Mouse (Mus musculus) left cerebral cortex, postnatal 14 days (tissue): ENCODE data around the gene Mtmr14. TPM values are rescaled to one million over a fixed set of nuclear protein-coding genes. Genes with fewer than 3 reads are reported as not detected.
A peak's percentile ranks its signal among the peaks of the same experiment; 100 is the strongest.

ENCODE experiments used
- DNase-seq, 2 experiments: peaks; one replicate each; pipeline ENCODE4 v3.0.0; 2021 to 2022; ENCODE audit warnings: low spot score in 2 of 2, mixed read lengths in 1 of 2
- intact Hi-C: fragments of 180-260 bp; cut with DNase I; formaldehyde crosslinking; loops from one replicate; pipeline ENCODE4 v1.15.1; 2025
- total RNA-seq, 2 experiments: library from RNA; stranded (reverse); gene quantifications; 2 replicates each; pipeline ENCODE4 v1.2.3; 2021

The Mtmr14 gene
- total RNA-seq, 2 experiments from 2014 or later, result 21.3 to 21.6 TPM

DNA sequence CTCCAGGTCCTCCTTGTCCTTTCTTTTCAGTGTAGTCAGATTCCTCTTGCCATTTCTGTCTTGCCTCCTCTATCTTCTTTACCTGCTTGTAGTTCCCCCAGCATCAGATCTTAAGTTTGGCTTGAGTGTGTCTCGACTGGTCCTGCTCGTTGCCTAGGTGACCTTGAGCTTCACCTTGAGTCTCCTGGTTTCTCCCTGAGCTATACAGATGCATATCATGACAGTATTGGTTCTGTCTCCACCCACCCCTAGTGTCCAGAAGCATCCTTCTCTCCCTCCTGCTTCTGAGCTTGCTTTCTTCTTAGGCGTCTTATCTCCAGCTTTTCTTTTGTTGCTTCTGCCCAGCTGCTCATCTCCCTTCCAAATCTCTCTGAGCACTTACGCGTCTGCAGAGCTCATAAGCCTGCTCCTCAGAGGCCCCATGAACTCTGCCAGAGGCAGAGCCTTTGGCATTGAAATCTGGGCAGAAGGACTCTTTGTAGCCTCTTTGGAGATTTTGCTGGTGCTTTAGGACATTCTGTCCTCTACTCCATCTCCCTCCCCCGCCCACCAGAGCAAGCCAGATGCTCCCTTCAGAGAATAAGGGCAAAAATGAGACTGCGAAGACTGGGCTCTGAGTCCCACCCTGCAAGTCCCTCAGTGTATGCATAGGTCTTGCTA is 29.5 kb downstream of the Mtmr14 start:
- intact Hi-C loops, result no loop called here
- DNase-seq, result peak in 1 of 2 experiments; percentile 32

DNA sequence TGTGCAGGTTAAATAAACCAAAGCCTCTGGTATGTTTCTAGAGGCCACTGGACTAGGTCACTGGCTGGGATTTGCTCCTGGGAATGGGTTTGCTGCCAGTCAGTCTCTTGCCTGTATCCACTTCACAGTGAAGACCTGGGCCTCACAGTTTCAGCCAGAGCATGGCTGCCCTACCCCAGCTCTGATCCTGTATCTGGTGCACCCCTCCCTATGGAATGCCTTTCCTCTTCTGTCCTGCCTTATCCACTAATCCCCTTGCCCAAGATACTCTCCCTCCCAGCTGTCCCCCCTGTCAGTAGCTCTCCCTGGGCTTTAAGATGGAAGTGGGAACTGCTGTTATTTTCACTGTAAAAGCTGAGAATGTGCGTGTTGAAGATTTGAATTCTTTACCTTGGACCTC is 30.3 kb downstream of the Mtmr14 start:
- intact Hi-C loops, result no loop called here
- no peak for DNase-seq

DNA sequence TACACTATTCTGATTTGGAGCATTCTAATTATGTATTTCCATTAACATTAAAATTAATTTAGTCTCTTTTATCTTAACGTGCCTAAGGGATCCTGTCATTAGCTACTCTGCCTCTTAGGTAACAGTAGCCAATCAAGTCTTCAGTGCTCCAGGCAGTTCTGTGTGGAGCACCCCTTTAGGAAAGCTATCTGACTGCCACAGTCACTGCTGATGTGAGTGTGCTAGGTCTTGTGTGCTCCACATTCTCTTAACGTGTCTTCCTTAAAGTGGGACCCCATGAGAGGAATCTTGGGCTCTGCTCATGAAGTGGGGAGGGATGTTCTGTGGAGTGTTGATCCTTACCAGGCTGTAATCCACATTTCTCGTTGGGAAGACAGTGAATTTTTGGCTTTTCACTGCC is 34.7 kb downstream of the Mtmr14 start:
- no peak for DNase-seq
- intact Hi-C loops, result no loop called here

DNA sequence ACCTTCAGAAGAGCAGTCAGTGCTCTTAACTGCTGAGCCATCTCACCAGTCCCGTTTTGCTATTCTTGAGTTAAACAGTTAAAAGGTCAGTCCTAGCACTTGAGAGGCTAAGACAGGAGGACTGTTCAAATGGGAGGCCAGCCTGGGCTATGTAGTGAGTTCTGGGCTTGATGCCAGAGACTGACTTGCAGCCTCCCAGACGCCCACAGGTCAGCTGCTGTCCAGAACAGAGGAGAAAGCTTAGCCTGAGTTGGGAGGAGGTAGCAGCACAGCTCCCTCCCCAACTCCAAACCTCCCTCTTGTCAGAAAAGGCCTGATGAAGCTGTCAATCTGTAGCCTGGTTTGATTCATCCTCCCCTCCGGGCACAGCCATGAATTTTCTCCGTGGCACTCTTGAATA is 39.2 kb downstream of the Mtmr14 start:
- intact Hi-C loops, result no loop called here
- DNase-seq, result peak; percentile 23 to 49

DNA sequence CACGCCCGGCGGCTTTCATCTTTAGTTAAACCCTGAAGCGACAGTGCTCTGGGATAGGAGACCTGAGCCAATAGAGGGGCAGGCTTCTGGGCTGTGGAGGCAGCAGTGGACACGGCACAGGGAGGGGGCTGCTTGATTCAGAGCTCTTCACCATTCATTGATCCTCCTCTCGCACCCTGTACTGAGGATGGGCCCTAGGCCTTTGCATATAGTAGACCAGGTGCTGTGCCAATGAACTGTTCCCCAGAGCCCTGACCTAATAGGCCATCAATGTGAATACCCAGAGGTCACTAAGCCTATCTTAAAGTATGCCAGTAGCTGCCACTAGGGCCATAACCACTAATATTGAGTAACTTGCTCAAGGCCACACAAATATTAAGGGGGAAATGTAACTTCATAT is 44.0 kb downstream of the Mtmr14 start:
- no peak for DNase-seq
- intact Hi-C loops, result no loop called here

DNA sequence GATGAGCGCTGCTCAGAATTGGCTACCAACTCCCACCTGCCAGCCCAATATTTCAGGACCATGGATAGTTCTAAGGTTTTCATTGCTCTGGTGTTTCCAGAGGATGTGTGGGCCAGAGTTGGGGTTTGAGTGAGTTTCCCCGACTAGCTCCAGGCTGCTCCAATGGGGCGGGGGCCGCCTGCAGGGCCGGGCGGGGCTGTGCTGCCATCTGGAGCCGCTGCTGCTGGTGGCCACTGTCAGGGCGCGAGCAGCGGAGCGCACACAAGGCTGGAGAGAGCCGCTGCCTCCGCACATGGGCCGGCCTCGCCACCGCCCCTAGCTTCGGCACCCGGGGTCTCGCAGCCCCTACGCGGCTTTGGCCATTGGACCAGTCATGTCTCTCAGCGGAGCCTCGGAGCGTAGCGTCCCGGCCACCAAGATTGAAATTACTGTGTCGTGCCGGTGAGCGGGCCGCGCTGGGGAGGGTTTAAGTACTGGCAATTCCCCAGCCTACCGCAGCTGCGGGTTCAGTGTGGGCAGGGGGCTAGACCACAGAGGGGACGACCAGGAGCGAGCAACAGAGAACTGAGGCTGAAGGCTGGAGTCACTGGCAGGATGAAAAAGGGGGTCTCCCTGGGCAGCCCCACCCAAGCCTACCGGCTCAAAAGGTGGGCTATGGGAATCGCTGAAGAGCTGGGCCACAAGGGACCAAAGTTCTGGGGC is 44.6 kb downstream of the Mtmr14 start, which contains the start of gene Cpne9:
TSS of gene Cpne9 (plus strand) at position 207 of the 702 bp plus-strand sequence.
- intact Hi-C loops, result no loop called here
- DNase-seq, result peak; percentile 43 to 49

DNA sequence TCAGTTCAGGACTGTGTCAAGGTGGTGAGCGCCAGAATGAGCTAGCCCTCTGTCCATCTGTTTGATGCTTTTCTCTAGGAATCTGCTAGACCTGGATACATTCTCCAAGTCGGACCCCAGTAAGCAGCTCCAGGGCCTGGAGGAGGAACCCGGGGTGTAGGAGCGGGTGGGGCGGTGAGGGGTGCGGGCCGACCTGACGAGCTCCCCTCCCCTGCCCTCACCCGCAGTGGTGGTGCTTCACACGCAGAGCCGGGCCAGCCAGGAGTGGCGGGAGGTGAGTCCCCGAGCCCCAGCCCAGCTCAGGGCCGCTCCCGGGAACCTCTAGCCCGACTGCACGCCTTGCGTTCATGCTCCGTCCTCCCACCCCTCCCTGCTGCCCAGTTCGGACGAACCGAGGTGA is 45.3 kb downstream of the Mtmr14 start:
- intact Hi-C loops, result no loop called here
- no peak for DNase-seq

DNA sequence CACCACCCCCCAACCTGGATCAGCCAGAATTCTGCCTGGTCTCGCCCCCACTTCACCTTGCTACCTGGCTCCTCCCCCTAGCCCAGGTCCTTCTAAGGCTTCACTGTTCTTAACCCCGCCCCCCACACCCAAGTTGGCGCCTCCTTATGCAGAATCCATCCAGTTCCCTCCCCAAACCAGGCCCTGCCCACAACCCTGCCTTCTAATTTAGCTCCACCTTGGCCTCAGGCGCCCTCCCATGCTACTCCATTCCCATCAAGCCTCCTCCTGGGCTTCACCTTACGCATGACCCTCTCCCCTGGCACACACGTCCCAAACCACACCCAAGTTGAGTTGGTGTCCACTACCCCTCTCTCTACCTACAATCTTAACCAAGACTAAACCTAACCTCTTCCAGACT is 45.9 kb downstream of the Mtmr14 start:
- no peak for DNase-seq
- intact Hi-C loops, result no loop called here

DNA sequence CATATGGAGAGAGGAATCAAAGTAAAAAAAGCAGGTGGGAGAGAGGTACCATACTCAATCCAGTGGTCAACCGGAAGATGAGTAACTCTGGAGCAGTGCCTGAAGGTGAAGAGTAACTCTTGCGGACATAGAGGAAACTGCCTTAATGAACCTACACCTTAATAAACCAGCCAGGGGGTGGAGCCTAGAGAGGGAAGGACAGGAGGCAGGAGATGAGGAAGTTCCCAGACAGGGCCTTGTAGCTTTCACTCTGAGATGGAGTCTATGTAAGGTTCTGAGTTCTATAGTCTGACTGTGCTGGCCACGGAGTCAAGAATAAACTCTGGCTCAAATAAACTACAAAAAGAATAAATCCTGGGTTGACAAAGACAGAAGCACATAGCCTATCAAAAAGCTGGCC is 47.3 kb downstream of the Mtmr14 start:
- DNase-seq, result no peak
- intact Hi-C loops, result no loop called here

DNA sequence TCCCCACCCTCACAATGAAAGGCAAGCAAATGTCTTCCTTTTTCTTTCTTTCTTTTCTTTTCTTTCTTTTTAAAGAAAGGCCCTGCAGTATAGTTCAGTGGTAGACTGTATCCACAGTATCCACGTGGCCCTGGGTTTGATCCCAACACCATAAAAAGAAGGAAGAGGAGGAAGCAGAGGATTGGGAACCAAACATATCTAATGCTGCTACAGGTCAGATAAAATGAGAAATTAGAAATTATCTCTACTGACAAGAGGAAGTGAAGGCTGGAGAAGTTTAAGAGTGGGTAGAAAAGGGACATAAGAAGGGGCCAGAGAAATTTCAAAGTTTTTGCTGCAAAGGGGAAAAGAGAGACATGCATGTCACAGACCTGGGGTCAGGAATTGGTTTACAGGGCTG is 48.7 kb downstream of the Mtmr14 start:
- no peak for DNase-seq
- intact Hi-C loops, result no loop called here

DNA sequence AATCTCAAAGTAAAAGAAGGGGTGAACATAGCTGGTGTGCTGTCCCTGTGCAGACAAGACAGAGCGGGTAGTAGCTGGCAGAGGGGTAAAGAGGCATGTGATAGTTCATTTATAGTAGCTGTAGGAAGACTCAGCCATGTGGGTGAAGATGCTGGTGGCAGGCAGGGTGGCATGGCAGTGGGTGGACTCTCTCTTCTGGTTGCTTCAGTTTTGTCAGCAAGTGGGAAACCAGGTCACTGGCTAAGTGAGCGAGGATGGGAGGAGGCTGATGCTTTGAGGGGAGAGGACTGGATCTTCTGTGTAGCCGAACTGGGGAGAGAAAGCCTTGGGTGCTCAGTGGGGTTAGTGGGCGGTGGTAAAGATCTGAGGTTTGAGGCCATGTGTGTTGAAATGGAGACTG is 49.6 kb downstream of the Mtmr14 start:
- DNase-seq, result peak; percentile 38 to 63
- intact Hi-C loops, result no loop called here

DNA sequence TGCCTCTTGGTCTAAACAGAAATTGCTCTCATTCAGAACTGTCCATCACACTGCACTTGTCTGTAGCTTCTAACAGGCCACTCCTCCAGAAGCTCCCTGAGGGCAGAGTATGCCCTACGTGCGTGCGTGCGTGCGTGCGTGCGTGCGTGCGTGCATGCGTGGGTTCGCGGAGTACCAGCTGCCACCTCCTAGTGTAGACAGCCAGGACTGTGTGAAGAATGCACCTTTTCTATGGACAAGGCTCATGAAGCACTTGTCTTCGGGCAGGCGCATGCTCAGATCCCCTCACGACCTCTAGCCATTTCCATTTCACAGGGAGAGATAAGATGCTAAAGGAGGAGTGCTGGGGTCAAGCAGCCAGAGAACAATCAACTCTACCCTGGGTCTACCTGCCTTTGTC is 51.7 kb downstream of the Mtmr14 start:
- DNase-seq, result no peak
- intact Hi-C loops, result no loop called here

DNA sequence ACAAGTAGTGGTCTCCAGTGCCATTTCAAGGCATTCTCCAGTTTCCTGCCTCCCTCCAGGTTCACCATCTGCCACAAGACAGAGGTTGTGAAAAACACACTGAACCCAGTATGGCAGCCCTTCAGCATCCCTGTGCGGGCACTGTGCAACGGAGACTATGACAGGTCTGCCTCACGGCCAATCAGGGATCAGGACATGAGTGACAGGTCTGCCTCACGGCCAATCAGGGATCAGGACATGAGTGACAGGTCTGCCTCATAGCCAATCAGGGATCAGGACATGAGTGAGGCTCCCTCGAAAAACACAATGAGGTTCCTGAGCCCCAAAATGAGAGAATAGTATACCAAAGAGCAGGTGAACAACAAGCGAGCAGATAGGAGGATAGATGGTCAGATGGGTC is 52.7 kb downstream of the Mtmr14 start:
- intact Hi-C loops, result no loop called here
- DNase-seq, result no peak

DNA sequence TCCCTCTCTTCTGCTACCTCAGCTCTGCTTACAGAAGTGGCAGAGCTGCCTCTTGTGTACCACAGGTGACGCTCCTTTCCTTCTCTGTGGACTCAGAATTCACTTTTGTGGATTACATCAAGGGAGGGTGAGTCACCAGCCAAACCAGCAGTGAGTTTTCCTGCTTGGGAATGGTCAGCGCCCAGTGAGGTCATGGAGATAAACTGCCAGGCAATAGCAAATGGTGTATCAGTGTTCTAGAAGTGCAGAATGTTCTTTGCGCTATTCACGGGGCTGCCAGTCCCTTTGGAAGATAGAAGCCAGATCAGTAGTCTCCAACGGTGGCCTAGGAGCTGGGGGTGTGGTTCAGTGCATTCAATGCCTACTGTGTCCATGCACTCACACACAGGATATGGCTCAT is 55.3 kb downstream of the Mtmr14 start:
- no peak for DNase-seq
- intact Hi-C loops, result no loop called here

DNA sequence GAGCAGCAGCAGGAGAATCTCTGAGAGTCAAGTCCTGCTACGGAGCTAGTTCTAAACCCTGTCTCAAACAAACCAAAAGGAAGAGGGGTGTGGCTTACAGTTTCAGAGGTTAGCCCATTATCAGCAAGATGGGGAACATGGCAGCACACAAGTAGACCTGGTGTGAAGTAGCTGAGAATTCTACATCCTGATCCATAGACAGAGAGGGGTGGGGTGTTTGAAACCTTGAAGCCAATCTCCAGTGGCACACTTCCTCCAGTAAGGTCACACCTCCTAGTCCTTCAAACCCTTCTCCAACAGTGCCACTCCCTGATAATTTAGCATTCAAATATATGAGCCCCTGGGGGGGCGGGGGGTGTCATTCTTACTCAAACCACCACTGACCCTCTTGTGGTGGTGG is 58.4 kb downstream of the Mtmr14 start:
- intact Hi-C loops, result no loop called here
- DNase-seq, result no peak

DNA sequence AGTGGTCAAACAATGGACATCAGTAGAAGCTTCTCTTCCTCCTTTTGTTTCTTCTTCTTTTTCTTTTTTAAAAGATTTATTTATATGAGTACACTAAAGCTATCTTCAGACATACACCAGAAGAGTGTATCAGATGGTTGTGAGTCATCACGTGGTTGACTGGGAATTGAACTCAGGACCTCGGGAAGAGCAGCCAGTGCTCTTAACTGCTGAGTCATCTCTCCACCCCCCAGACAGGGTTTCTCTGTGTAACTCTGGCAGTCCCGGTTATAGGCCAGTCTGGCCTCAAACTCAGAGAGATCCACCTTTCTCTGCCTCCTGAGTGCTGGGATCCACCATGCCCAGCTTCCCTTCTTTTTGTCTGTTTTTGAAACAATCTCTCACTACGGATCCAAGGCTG is 59.0 kb downstream of the Mtmr14 start:
- DNase-seq, result no peak
- intact Hi-C loops, result no loop called here

DNA sequence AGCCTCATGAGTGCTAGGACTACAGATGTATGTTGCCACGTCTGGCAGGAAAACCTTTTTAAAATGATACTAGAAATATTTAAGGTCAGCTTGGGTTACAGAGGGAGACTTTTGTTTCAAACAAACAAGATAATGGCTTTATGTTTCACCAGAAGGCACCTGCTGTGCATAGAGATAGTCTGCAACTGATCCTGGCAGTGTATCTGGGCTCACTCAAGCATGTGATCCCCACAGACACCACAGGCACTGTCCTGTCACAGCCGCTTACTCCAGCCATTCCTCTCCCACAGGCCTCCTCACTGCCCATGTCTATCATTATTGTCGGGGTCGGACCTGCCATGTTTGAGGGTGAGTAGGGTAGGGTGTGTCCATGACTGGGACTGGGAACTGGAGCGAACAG is 63.7 kb downstream of the Mtmr14 start:
- intact Hi-C loops, result loop anchor here (10.0 kb wide), 1 partner anchor 607 kb away; the partner anchor contains the start of gene Rad18
- DNase-seq, result no peak

DNA sequence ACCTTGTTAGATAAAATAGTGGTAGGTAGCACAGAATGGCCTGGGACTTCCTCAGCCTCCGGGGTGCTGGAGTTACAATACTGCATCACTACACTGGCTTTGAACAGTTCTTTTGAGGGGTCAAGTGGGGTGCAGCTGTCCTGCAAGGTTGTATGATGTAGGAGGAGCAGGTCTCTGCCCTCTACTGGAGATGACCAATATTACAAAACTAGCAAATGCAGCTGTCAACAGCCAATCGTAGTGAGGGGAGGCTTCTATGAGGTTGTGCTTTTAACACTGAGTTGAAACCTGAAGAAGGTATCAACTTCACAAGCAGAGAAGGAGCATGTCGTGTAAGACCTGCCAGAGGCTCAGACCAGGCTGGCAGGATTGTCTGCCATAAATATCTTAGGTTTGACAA is 64.6 kb downstream of the Mtmr14 start:
- peak in 1 of 2 experiments; percentile 32 for DNase-seq
- intact Hi-C loops, result loop anchor here (10.0 kb wide), 1 partner anchor 607 kb away; the partner anchor contains the start of gene Rad18

DNA sequence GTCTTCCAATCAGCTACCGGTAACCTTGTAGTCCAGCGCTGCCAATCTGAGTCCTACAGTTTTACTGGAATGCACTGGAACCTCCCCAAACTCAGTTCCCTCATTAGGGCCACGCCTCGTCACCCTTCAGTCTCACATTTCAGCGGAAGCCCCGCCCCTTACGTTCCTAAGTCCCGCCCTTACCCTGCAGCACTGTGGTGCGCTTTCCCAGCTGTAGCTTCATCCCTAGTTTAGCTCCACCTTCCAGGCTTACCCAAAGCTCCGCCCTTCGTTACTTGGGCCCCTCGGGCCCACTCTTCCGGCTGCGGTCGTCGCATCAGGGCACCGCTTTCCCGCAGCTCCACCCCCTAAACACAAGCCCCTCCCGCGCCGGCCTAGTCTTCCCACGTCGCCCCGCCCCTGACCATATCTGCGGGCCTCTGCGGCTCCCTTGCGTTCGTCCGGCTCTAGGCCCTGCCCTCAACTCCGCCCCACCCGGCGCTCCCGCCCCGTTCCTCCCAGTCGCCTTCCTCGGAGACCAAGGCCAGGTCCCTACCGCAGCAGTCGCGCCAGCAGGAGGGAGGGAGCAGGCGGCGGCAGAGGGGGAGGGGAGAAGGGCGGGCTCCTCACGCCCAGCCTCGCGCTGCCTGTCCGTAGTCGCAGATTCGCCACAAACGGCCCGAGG is 68.8 kb downstream of the Mtmr14 start:
- intact Hi-C loops, result loop anchor here (2.0 to 10.0 kb wide), 2 partner anchors 20 to 612 kb away; partner anchors contain the start of genes Ogg1 and Rad18
- DNase-seq, result peak; percentile 99

DNA sequence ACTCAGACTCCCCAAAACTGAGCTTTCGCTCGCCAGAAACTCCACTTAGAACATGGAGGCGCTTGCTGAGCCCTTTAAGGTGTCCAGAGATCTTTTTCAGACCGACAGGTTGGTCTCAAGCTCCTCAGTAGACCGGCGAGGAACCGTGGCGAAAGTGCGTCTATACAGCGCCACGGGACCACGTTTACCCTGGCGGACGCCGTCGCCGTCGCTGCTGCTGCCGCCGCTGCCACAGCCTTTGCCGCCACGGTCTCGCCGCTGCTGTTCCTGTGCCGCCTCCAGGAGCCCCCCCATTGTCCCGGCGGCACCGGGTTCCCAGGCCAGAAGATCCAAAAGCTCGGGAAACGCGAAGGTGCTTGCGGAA is 69.3 kb downstream of the Mtmr14 start, which contains the start of gene Brpf1:
TSS of gene Brpf1 (plus strand) at position 152 of the 364 bp plus-strand sequence.
- intact Hi-C loops, result loop anchor here (2.0 to 10.0 kb wide), 2 partner anchors 20 to 612 kb away; partner anchors contain the start of genes Ogg1 and Rad18
- no peak for DNase-seq
